ENCODE assay signal across 7 mouse cellular contexts in genomic region chr9:69488972-69489371, GRCm38 (mm10). TPM values are rescaled to one million over a fixed set of nuclear protein-coding genes. Genes with fewer than 3 reads are reported as not detected.
A peak's percentile ranks its signal among the peaks of the same experiment; 100 is the strongest.
DNase-seq lines count a peak whose midpoint lies in the region; ATAC-seq and TF ChIP-seq lines count a peak whose summit lies in the region.

No protein-coding gene starts in this region.

- H3K9me3 ChIP-seq in liver, postnatal 0 days (ENCODE audit: low read length) = no peaks in the 10 kb centered on the region; the same call in 1 of the 2 replicates
- H3K9me3 ChIP-seq in forebrain, embryonic 13.5 days (replicated peaks) = no peaks in the 10 kb centered on the region
- no peaks in the 10 kb centered on the region for H3K9me3 ChIP-seq in midbrain, embryonic 15.5 days

- no peaks in the 10 kb centered on the region for H3K4me1 ChIP-seq in liver, postnatal 0 days (ENCODE audit: insufficient read depth)
- peaks cover 6% of the 10 kb centered on the region; the same call in 1 of the 2 replicates for H3K4me1 ChIP-seq in forebrain, embryonic 13.5 days
- H3K4me1 ChIP-seq in midbrain, embryonic 15.5 days = peaks cover 8% of the 10 kb centered on the region

- no peak for DNase-seq in liver, postnatal 0 days
- no peak for DNase-seq in liver
- peak; percentile 43 for DNase-seq in R1 (ENCODE audit: low read depth, low spot score)
- DNase-seq in adrenal gland, adult 18-20 months (ENCODE audit: low spot score in 2 of 2) = no peak
- no peak for DNase-seq in c-Kit-positive CD71-positive TER-119-positive erythroid progenitor cells, embryonic 14.5 days (ENCODE audit: low spot score)

- no peak overlapping the region for H3K27ac ChIP-seq in liver, postnatal 0 days (ENCODE audit: low read depth)
- no peak overlapping the region for H3K27ac ChIP-seq in forebrain, embryonic 13.5 days
- no peak overlapping the region for H3K27ac ChIP-seq in midbrain, embryonic 15.5 days

- TF ChIP-seq EP300 in liver, postnatal 0 days (IDR thresholded peaks at IDR 0.05; ENCODE audit: low read depth) = no peak

- no peaks in the 10 kb centered on the region for H3K27me3 ChIP-seq in liver, postnatal 0 days (ENCODE audit: insufficient read depth, low read length)
- H3K27me3 ChIP-seq in forebrain, embryonic 13.5 days = peaks cover 4% of the 10 kb centered on the region; the same call in 1 of the 2 replicates
- H3K27me3 ChIP-seq in midbrain, embryonic 15.5 days (replicated peaks) = no peaks in the 10 kb centered on the region; the same call in 1 of the 2 replicates

- peak; percentile 44 for TF ChIP-seq CTCF in liver, postnatal 0 days (IDR thresholded peaks at IDR 0.05; ENCODE audit: low read depth)

- no peak for ATAC-seq in liver, postnatal 0 days
- ATAC-seq in forebrain, embryonic 13.5 days = no peak
- ATAC-seq in midbrain, embryonic 15.5 days (replicated peaks) = peak; percentile 33; the same call in 1 of the 2 replicates

- H3K9ac ChIP-seq in liver, postnatal 0 days (replicated peaks) = no peak overlapping the region
- peak overlapping the region; percentile 34 for H3K9ac ChIP-seq in forebrain, embryonic 13.5 days
- H3K9ac ChIP-seq in midbrain, embryonic 15.5 days = no peak overlapping the region

- WGBS in liver, postnatal 0 days (ENCODE audit: insufficient replicate concordance) = 54% methylated on average over 5 of the region's 5 CpGs
- 15% methylated on average over 5 of the region's 5 CpGs for WGBS in forebrain, embryonic 13.5 days
- WGBS in midbrain, embryonic 15.5 days = 8% methylated on average over 5 of the region's 5 CpGs

- no peak overlapping the region for H3K4me3 ChIP-seq in liver, postnatal 0 days (ENCODE audit: low read depth, low read length)
- H3K4me3 ChIP-seq in forebrain, embryonic 13.5 days = no peak overlapping the region
- H3K4me3 ChIP-seq in midbrain, embryonic 15.5 days = no peak overlapping the region

- peaks cover 86% of the 10 kb centered on the region for H3K36me3 ChIP-seq in liver, postnatal 0 days (replicated peaks; ENCODE audit: insufficient read depth, low read length)
- no peaks in the 10 kb centered on the region for H3K36me3 ChIP-seq in forebrain, embryonic 13.5 days (ENCODE audit: poor library complexity, severe bottlenecking)
- H3K36me3 ChIP-seq in midbrain, embryonic 15.5 days (replicated peaks) = no peaks in the 10 kb centered on the region

- no peak overlapping the region for H3K4me2 ChIP-seq in liver, postnatal 0 days (ENCODE audit: low read depth, low read length)
- no peak overlapping the region for H3K4me2 ChIP-seq in forebrain, embryonic 13.5 days
- H3K4me2 ChIP-seq in midbrain, embryonic 15.5 days = peak overlapping the region; percentile 21

RNA-seq across cellular contexts. Expression of gene Anxa2, which starts 35.6 kb away (rescaled TPM):
- polyA plus RNA-seq in liver, postnatal 0 days (2015; fragmentation: Nextera tagmentation; extraction: Ambion mirVana) = 68.2 and 78.3 TPM in 2 replicates
- 79.2 and 80.1 TPM in 2 replicates for polyA plus RNA-seq in forebrain, embryonic 13.5 days (2015; fragmentation: Nextera tagmentation; extraction: Ambion mirVana)
- polyA plus RNA-seq in midbrain, embryonic 15.5 days (2015; fragmentation: Nextera tagmentation; extraction: Ambion mirVana) = 123 and 142 TPM in 2 replicates
- 100 to 1,000 TPM; 340 to 537 TPM for total RNA-seq in adrenal gland, adult 18-20 months (2021)
